Mouse (Mus musculus) ES-Bruce4 (cell line): ENCODE results near the gene Cabp4.

ENCODE experiments used
- CTCF ChIP-seq: IDR thresholded peaks from one replicate; pipeline ENCODE4 v1.8.1; 2011; ENCODE audit warnings: low read depth, low read length
- EP300 ChIP-seq: IDR thresholded peaks from 2 replicates; pipeline ENCODE4 v1.6.1; 2011; ENCODE audit warnings: low read depth, low read length; ENCODE audit not compliant: insufficient read depth

DNA sequence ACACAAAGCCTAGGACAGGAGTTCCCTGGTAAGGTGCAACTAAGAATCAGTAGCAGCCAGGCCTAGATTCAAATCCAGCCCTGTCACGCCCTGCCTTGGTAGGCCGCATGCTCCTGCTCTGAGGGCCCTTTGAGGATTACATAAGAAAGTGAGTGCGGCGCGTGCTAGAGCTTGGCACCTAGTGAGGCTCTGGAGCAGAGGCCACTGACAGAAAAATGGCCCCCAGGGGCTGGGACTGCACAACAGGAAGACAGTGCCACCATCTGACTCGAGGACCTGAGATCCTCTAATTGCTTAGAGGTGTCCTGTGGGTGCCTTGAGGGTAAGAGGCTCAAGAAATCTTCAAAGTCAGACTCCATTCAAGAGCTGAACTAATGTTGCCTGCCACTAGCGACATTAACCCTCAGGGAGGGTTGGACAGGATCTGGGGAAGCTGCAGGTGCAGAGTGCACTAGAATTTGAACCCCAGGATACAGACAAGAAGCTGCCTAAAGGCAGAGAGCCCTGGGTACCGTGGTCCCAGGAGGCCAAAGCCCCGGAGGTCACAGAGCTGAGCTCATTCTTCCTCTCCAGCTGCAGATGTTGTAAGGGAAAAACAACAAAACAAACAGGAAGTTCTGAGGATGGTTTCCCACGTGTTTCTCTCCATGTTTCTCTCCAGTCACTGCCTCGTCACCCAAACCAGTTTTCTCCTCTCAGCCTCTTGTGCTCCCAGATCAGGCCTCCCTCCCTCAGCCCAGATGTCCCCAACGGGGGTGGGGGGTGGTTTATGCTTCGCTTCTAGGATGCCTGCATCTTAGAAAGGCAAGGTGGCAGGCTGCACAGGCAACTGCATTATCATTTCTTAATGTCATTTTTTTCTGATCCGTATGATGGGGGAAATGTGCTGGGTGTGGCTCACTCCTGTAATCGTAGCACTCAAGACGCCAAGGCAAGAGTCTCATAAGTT lies 991 bp upstream of the Cabp4 start:
- TF ChIP-seq CTCF (no peak), EP300 (no peak)
